Mouse (Mus musculus): ENCODE measurements around the gene Gcfc2.

DNA sequence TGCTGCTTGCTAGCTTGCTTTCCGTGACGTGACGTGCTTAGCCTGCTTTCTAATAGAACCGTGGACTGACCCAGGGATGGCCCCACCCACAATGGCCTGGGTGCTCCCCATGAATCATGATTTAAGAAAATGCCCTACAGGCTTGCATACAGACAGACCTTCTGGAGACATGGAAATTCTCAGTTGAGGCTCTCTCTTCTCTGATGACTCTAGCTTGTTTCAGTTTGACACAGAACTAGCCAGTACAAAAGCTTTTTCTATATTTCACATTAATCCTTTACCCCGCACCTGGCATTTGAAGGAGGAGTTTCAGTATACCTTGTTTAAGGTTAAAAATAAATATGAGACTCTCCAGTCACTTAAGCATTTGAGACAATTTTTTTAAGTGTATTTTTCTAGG, 18.2 kb downstream of the Gcfc2 start:
- no peak for TF ChIP-seq CTCF (IDR thresholded peaks at IDR 0.05; ENCODE audit: low read depth)
- TF ChIP-seq EP300 (IDR thresholded peaks at IDR 0.05; ENCODE audit: low read depth): no peak

Measured in liver, postnatal 0 days (tissue).